Mouse (Mus musculus) regulatory T cell (primary cell): ENCODE data around the gene Gm10065.

Experiments used
- in situ Hi-C: fragments of 300-600 bp; cut with MboI, MseI; formaldehyde crosslinking; loops from one replicate; pipeline ENCODE4 v1.15.1; 2025; ENCODE audit warnings: high pct_unique_total_duplicates

Gene Gm10065

GRCm38 (mm10) chr13:21435476-21435875 is 43.8 kb downstream of the Gm10065 start:
- in situ Hi-C loops, result no loop called here
